Mouse (Mus musculus): ENCODE measurements around the gene Rfng.
"Not testable (repeated sequence)": the region's sequence is repeated elsewhere in the genome, so short reads cannot be mapped to it uniquely, and the experiment has no call there.

Rfng gene

GRCm38 (mm10) chr11:120768206-120768605 is 15.8 kb downstream of the Rfng start:
- no peak for DNase-seq

GRCm38 (mm10) chr11:120767023-120767422 is 17.0 kb downstream of the Rfng start:
- DNase-seq = not testable (repeated sequence)

GRCm38 (mm10) chr11:120763121-120763999 is 20.6 kb downstream of the Rfng start:
- DNase-seq = not testable (repeated sequence)

- DNase-seq = not testable (repeated sequence)
Observed at GRCm38 (mm10) chr11:120762672-120763041, 21.4 kb downstream of the Rfng start, which contains the start of gene Hmga1b. Gene Hmga1b (plus strand): TSS chr11:120762794.

GRCm38 (mm10) chr11:120761811-120762671 is 22.0 kb downstream of the Rfng start:
- no peak for DNase-seq

GRCm38 (mm10) chr11:120760236-120760635 is 23.8 kb downstream of the Rfng start:
- no peak for DNase-seq

- no peak for DNase-seq
Observed at GRCm38 (mm10) chr11:120751606-120752005, 32.4 kb downstream of the Rfng start.

- DNase-seq = no peak
Observed at GRCm38 (mm10) chr11:120749430-120749829, 34.6 kb downstream of the Rfng start.

GRCm38 (mm10) chr11:120747974-120748373 is 36.0 kb downstream of the Rfng start:
- no peak for DNase-seq

- DNase-seq = no peak
Observed at GRCm38 (mm10) chr11:120744121-120744701, 39.8 kb downstream of the Rfng start.

GRCm38 (mm10) chr11:120740981-120741380 is 43.0 kb downstream of the Rfng start:
- DNase-seq = no peak

- no peak for DNase-seq
Observed at GRCm38 (mm10) chr11:120736424-120736823, 47.6 kb downstream of the Rfng start.

GRCm38 (mm10) chr11:120733521-120733920 is 50.5 kb downstream of the Rfng start:
- DNase-seq = no peak

- no peak for DNase-seq
Observed at GRCm38 (mm10) chr11:120731858-120732680, 51.9 kb downstream of the Rfng start, which contains the start of gene Cbr2. Gene Cbr2 (minus strand): TSS chr11:120732114.

GRCm38 (mm10) chr11:120731395-120731794 is 52.6 kb downstream of the Rfng start:
- no peak for DNase-seq
